Mouse (Mus musculus): Measurements from ENCODE around the gene Gm28041. TPM values are rescaled to one million over a fixed set of nuclear protein-coding genes. Genes with fewer than 3 reads are reported as not detected.
"Not testable (repeated sequence)": the region's sequence is repeated elsewhere in the genome, so short reads cannot be mapped to it uniquely, and the experiment has no call there.

The Gm28041 gene
- 0.36 and 0.50 TPM in 2 replicates for polyA plus RNA-seq (2015; fragmentation: Nextera tagmentation; extraction: Ambion mirVana)

- not testable (repeated sequence) for H3K27ac ChIP-seq (ENCODE audit: low read length); H3K4me1 ChIP-seq (ENCODE audit: control insufficient read depth, insufficient read depth, low read length); H3K27me3 ChIP-seq (ENCODE audit: control insufficient read depth, insufficient read depth, low read length); H3K36me3 ChIP-seq (ENCODE audit: control insufficient read depth, insufficient read depth, low read length); H3K9me3 ChIP-seq (replicated peaks; ENCODE audit: control insufficient read depth, low read length)
- peak within 1 kb of the TSS; percentile 55 for H3K4me2 ChIP-seq (ENCODE audit: low read depth, low read length)
- 14% methylated on average over 13 of the region's 15 CpGs for WGBS
- peak within 1 kb of the TSS; percentile 67 for H3K9ac ChIP-seq (ENCODE audit: low read length)
- H3K4me3 ChIP-seq (replicated peaks; ENCODE audit: low read length), result peak within 1 kb of the TSS; percentile 66
- peak; percentile 96 for ATAC-seq (ENCODE audit: insufficient read depth, low FRiP score)
Observed at GRCm38 (mm10) chr13:67375050-67375911, at the start of gene Gm28041, which contains the start of gene Zfp456. Gene Gm28041 (minus strand): TSS chr13:67375733. Gene Zfp456 (minus strand): TSS chr13:67375810.

- not testable (repeated sequence) for H3K4me3 ChIP-seq (replicated peaks; ENCODE audit: low read length); H3K27ac ChIP-seq (ENCODE audit: low read length); H3K36me3 ChIP-seq (ENCODE audit: control insufficient read depth, insufficient read depth, low read length); ATAC-seq (ENCODE audit: insufficient read depth, low FRiP score); H3K4me1 ChIP-seq (ENCODE audit: control insufficient read depth, insufficient read depth, low read length); H3K9ac ChIP-seq (ENCODE audit: low read length); H3K4me2 ChIP-seq (ENCODE audit: low read depth, low read length); H3K9me3 ChIP-seq (replicated peaks; ENCODE audit: control insufficient read depth, low read length); H3K27me3 ChIP-seq (ENCODE audit: control insufficient read depth, insufficient read depth, low read length)
- 68% methylated on average over 2 of the region's 2 CpGs for WGBS
Observed at GRCm38 (mm10) chr13:67422532-67422931, 47.0 kb upstream of the Gm28041 start.

- peak within 1 kb of the TSS; percentile 71 for H3K4me3 ChIP-seq (replicated peaks; ENCODE audit: low read length)
- no peaks in the 10 kb centered on the region for H3K27me3 ChIP-seq (ENCODE audit: control insufficient read depth, insufficient read depth, low read length)
- H3K4me1 ChIP-seq (ENCODE audit: control insufficient read depth, insufficient read depth, low read length), result no peaks in the 10 kb centered on the region
- H3K4me2 ChIP-seq (ENCODE audit: low read depth, low read length), result peak within 1 kb of the TSS; percentile 66
- no peak within 1 kb of the TSS for H3K27ac ChIP-seq (ENCODE audit: low read length)
- WGBS, result under 1% methylated on average over 22 of the region's 22 CpGs
- no peaks in the 10 kb centered on the region for H3K9me3 ChIP-seq (replicated peaks; ENCODE audit: control insufficient read depth, low read length)
- peak; percentile 81 for ATAC-seq (ENCODE audit: insufficient read depth, low FRiP score)
- peak within 1 kb of the TSS; percentile 76 for H3K9ac ChIP-seq (ENCODE audit: low read length)
- H3K36me3 ChIP-seq (ENCODE audit: control insufficient read depth, insufficient read depth, low read length), result no peaks in the 10 kb centered on the region
Observed at GRCm38 (mm10) chr13:67421207-67421857, 45.8 kb upstream of the Gm28041 start, which contains the start of gene Zfp459. Gene Zfp459 (minus strand): TSS chr13:67421418.

GRCm38 (mm10) chr13:67420558-67421206 lies 45.1 kb upstream of the Gm28041 start:
- peak overlapping the region; percentile 66 for H3K4me2 ChIP-seq (ENCODE audit: low read depth, low read length)
- WGBS, result 27% methylated on average over 11 of the region's 11 CpGs
- H3K36me3 ChIP-seq (ENCODE audit: control insufficient read depth, insufficient read depth, low read length), result no peaks in the 10 kb centered on the region
- H3K27ac ChIP-seq (ENCODE audit: low read length), result no peak overlapping the region
- no peaks in the 10 kb centered on the region for H3K9me3 ChIP-seq (replicated peaks; ENCODE audit: control insufficient read depth, low read length)
- peak overlapping the region; percentile 76 for H3K9ac ChIP-seq (ENCODE audit: low read length)
- H3K4me3 ChIP-seq (replicated peaks; ENCODE audit: low read length), result peak overlapping the region; percentile 71
- no peaks in the 10 kb centered on the region for H3K4me1 ChIP-seq (ENCODE audit: control insufficient read depth, insufficient read depth, low read length)
- peak; percentile 56; the same call in 1 of the 2 replicates for ATAC-seq (ENCODE audit: insufficient read depth, low FRiP score)
- no peaks in the 10 kb centered on the region for H3K27me3 ChIP-seq (ENCODE audit: control insufficient read depth, insufficient read depth, low read length)

- Histone ChIP-seq H3K4me1 (ENCODE audit: control insufficient read depth, insufficient read depth, low read length) (no peaks in the 10 kb centered on the region), H3K27me3 (ENCODE audit: control insufficient read depth, insufficient read depth, low read length) (no peaks in the 10 kb centered on the region), H3K36me3 (ENCODE audit: control insufficient read depth, insufficient read depth, low read length) (no peaks in the 10 kb centered on the region), H3K27ac (ENCODE audit: low read length) (no peak overlapping the region), H3K9ac (ENCODE audit: low read length) (no peak overlapping the region), H3K9me3 (replicated peaks; ENCODE audit: control insufficient read depth, low read length) (no peaks in the 10 kb centered on the region), H3K4me2 (ENCODE audit: low read depth, low read length) (no peak overlapping the region), H3K4me3 (replicated peaks; ENCODE audit: low read length) (no peak overlapping the region)
- WGBS, result 86% methylated on average over 3 of the region's 3 CpGs
- no peak for ATAC-seq (ENCODE audit: insufficient read depth, low FRiP score)
Observed at GRCm38 (mm10) chr13:67416811-67417210, 41.3 kb upstream of the Gm28041 start.

- H3K4me2 ChIP-seq (ENCODE audit: low read depth, low read length), result no peak overlapping the region
- WGBS, result 87% methylated on average over 6 of the region's 6 CpGs
- no peak for ATAC-seq (ENCODE audit: insufficient read depth, low FRiP score)
Observed at GRCm38 (mm10) chr13:67415759-67416158, 40.2 kb upstream of the Gm28041 start.

GRCm38 (mm10) chr13:67413634-67414033 lies 38.1 kb upstream of the Gm28041 start:
- not testable (repeated sequence) for ATAC-seq (ENCODE audit: insufficient read depth, low FRiP score)
- WGBS, result 66% methylated on average over 3 of the region's 3 CpGs

More at GRCm38 (mm10) chr13:67415759-67416158, 40.2 kb upstream of the Gm28041 start:
- Histone ChIP-seq H3K9me3 (replicated peaks; ENCODE audit: control insufficient read depth, low read length) (no peaks in the 10 kb centered on the region), H3K27me3 (ENCODE audit: control insufficient read depth, insufficient read depth, low read length) (no peaks in the 10 kb centered on the region), H3K4me1 (ENCODE audit: control insufficient read depth, insufficient read depth, low read length) (no peaks in the 10 kb centered on the region), H3K4me3 (replicated peaks; ENCODE audit: low read length) (no peak overlapping the region), H3K9ac (ENCODE audit: low read length) (no peak overlapping the region), H3K27ac (ENCODE audit: low read length) (no peak overlapping the region), H3K36me3 (ENCODE audit: control insufficient read depth, insufficient read depth, low read length) (no peaks in the 10 kb centered on the region)

GRCm38 (mm10) chr13:67399183-67399903 lies 23.8 kb upstream of the Gm28041 start, which contains the start of gene Zfp429:
Gene Zfp429 (minus strand): TSS chr13:67399819.
- peak; percentile 94 for ATAC-seq (ENCODE audit: insufficient read depth, low FRiP score)
- H3K4me1 ChIP-seq (ENCODE audit: control insufficient read depth, insufficient read depth, low read length); H3K9me3 ChIP-seq (replicated peaks; ENCODE audit: control insufficient read depth, low read length); H3K36me3 ChIP-seq (ENCODE audit: control insufficient read depth, insufficient read depth, low read length); H3K27me3 ChIP-seq (ENCODE audit: control insufficient read depth, insufficient read depth, low read length): not testable (repeated sequence)
- Histone ChIP-seq H3K9ac (ENCODE audit: low read length) (peak within 1 kb of the TSS; percentile 70), H3K4me3 (replicated peaks; ENCODE audit: low read length) (peak within 1 kb of the TSS; percentile 57), H3K4me2 (ENCODE audit: low read depth, low read length) (peak within 1 kb of the TSS; percentile 58), H3K27ac (ENCODE audit: low read length) (peak within 1 kb of the TSS; percentile 14; the same call in 1 of the 2 replicates)
- 3% methylated on average over 14 of the region's 16 CpGs for WGBS

More at GRCm38 (mm10) chr13:67413634-67414033, 38.1 kb upstream of the Gm28041 start:
- H3K27ac ChIP-seq (ENCODE audit: low read length); H3K27me3 ChIP-seq (ENCODE audit: control insufficient read depth, insufficient read depth, low read length); H3K9ac ChIP-seq (ENCODE audit: low read length); H3K4me3 ChIP-seq (replicated peaks; ENCODE audit: low read length); H3K9me3 ChIP-seq (replicated peaks; ENCODE audit: control insufficient read depth, low read length); H3K4me2 ChIP-seq (ENCODE audit: low read depth, low read length); H3K36me3 ChIP-seq (ENCODE audit: control insufficient read depth, insufficient read depth, low read length); H3K4me1 ChIP-seq (ENCODE audit: control insufficient read depth, insufficient read depth, low read length): not testable (repeated sequence)
